Mouse (Mus musculus) hindbrain, embryonic 16.5 days (tissue): Measurements from ENCODE around the gene Adcyap1r1. TPM values are rescaled to one million over a fixed set of nuclear protein-coding genes. Genes with fewer than 3 reads are reported as not detected.

ENCODE experiments used
- ATAC-seq: fragments of 200-750 bp; cut with Nextera tagmentation; 2 replicates; pipeline ENCODE4 v1.8.0; 2017; ENCODE audit warnings: moderate TSS enrichment, moderate library complexity
- H3K27ac ChIP-seq: fragments of 300-500 bp; sonication (generic); 2 replicates; pipeline ENCODE4 v1.5.1; 2014; ENCODE audit warnings: low read depth, mild to moderate bottlenecking, control low read depth, low read length, moderate library complexity
- H3K27me3 ChIP-seq: fragments of 300-500 bp; sonication (generic); replicated peaks from 2 replicates; pipeline ENCODE4 v1.6.1; 2014; ENCODE audit warnings: low read length; ENCODE audit not compliant: control insufficient read depth, insufficient read depth
- H3K36me3 ChIP-seq: fragments of 300-500 bp; sonication (generic); 2 replicates; pipeline ENCODE4 v1.6.1; 2014; ENCODE audit warnings: mild to moderate bottlenecking, low read length, moderate library complexity, mixed read lengths; ENCODE audit not compliant: control insufficient read depth, insufficient read depth
- H3K4me1 ChIP-seq: fragments of 300-500 bp; sonication (generic); 2 replicates; pipeline ENCODE4 v1.6.1; 2014; ENCODE audit warnings: low read depth, low read length; ENCODE audit not compliant: control insufficient read depth, insufficient read depth
- H3K4me2 ChIP-seq: fragments of 300-500 bp; sonication (generic); 2 replicates; pipeline ENCODE4 v1.6.1; 2014; ENCODE audit warnings: mild to moderate bottlenecking, low read length, control low read depth, moderate library complexity
- H3K4me3 ChIP-seq: fragments of 300-500 bp; sonication (generic); 2 replicates; pipeline ENCODE4 v1.5.1; 2014; ENCODE audit warnings: mild to moderate bottlenecking, low read length, control low read depth, moderate library complexity
- H3K9ac ChIP-seq: fragments of 300-500 bp; sonication (generic); 2 replicates; pipeline ENCODE4 v1.6.1; 2014; ENCODE audit warnings: low read depth, mild to moderate bottlenecking, control low read depth, low read length, moderate library complexity
- H3K9me3 ChIP-seq: fragments of 300-500 bp; sonication (generic); 2 replicates; pipeline ENCODE4 v1.6.1; 2014; ENCODE audit warnings: mild to moderate bottlenecking, low read length, moderate library complexity; ENCODE audit not compliant: control insufficient read depth
- WGBS: fragments of 180-500 bp; shearing (Covaris S2); extraction: QIAGEN DNeasy Blood & Tissue Kit; methylation state at CpG from one replicate; pipeline ENCODE4 v1.1.7; 2014; 5-methylcytosine and 5-hydroxymethylcytosine counted together
- microRNA-seq: library from miRNA; unstranded; fragments of <30 nt; microRNA quantifications from one replicate; pipeline ENCODE4, GENCODE M21; 2017
- polyA plus RNA-seq: library from polyadenylated mRNA; unstranded; fragments of >200 nt; fragmentation: Nextera tagmentation; extraction: Ambion mirVana; gene quantifications from 2 replicates; pipeline ENCODE4 v1.2.1, GENCODE M21; 2015

Gene Adcyap1r1
- polyA plus RNA-seq, 1 experiment from 2014 or later, result 67.1 TPM

DNA sequence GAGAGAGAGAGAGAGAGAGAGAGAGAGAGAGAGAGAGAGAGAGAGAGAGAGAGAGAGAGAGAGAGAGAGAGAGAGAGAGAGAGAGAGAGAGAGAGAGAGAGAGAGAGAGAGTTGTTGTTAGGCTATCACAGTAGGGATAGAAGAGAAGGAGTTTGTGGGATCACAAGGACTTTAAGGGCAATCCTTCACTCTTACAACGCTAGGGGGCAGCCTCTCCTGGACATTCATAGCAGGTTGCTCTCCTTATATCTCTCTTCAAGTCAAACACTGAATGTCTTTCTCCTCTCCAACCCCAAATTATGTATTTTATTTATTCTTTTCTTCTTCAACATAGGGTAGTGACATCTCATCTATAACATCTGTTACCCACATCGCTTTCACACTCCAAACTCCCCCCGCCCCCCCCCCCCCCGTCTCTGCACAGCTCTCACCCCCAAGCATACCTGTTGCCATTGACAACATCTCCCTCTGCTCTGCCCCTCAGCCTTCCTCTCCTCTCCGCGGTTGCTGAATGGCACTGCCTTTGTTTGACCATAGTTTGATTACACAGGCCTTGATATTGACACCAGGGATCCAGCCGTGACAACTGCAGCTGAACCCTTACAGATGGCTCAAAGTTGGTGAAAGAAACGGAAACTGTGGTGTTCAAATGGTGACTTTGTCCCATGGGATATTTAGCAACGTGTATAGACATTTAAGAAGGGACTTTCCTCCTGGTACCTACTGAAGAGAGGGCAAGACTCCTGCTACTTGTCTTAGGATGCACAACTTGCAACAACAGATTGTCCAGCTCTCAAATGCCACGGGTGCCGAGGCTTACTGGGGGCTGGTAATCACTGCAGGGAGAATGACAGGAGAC, 68.7 kb downstream of the Adcyap1r1 start:
- H3K9me3 ChIP-seq, result no peaks in the 10 kb centered on the region
- peaks cover 2% of the 10 kb centered on the region; the same call in 1 of the 2 replicates for H3K4me1 ChIP-seq
- H3K9ac ChIP-seq, result no peak overlapping the region
- no peaks in the 10 kb centered on the region; the same call in 1 of the 2 replicates for H3K27me3 ChIP-seq
- no peak overlapping the region for H3K27ac ChIP-seq
- WGBS, result 21% methylated on average over 10 of the region's 11 CpGs
- peak; percentile 87 for ATAC-seq
- H3K4me2 ChIP-seq, result peak overlapping the region; percentile 46
- no peak overlapping the region; the same call in 1 of the 2 replicates for H3K4me3 ChIP-seq
- H3K36me3 ChIP-seq, result no peaks in the 10 kb centered on the region

DNA sequence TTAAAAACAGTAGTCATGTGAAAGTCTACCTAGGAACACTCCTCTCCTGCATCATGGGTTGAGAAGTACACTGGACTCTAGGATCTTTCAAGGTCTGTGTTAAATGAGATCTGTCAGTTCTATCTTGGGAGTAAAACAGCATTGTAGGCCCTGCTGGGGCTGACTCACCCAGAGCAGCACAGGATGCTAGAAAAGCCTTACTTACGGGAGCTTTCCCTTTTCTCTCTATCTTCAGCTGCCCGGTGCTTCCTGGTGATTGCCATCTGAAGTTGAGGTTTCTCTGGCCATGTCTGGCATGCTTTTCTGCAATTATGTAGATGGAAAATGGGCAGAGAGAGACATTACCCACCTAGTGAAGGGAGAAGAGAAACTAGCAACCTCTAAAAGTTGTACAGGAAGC, 84.7 kb downstream of the Adcyap1r1 start:
- no peak overlapping the region for H3K4me3 ChIP-seq
- peaks cover 4% of the 10 kb centered on the region for H3K4me1 ChIP-seq
- no peak for ATAC-seq
- no peak overlapping the region for H3K27ac ChIP-seq
- H3K36me3 ChIP-seq, result no peaks in the 10 kb centered on the region
- no peak overlapping the region for H3K9ac ChIP-seq
- WGBS, result 73% methylated on average over 2 of the region's 2 CpGs
- H3K9me3 ChIP-seq, result no peaks in the 10 kb centered on the region
- no peaks in the 10 kb centered on the region for H3K27me3 ChIP-seq
- no peak overlapping the region for H3K4me2 ChIP-seq

DNA sequence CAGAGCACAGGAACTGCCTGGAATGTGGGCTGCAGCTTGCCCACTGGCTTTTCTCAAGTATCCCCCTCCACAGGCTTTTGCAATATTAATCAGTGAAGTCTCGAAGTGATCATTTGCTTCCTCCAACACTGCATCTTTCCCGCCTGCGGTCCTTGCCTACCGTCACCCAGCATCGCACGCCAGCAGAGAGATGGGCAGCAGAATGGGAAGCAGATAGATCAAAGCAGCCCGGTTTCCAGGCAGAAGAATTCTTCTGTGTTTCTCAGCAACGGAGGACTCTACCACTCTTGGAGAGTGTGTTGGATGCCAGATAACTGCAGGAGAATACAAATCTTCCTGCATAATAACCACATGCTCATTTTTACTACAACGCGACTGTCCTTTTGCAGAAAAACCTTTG, 87.4 kb downstream of the Adcyap1r1 start:
- H3K4me1 ChIP-seq, result peaks cover 4% of the 10 kb centered on the region
- no peaks in the 10 kb centered on the region for H3K9me3 ChIP-seq
- no peaks in the 10 kb centered on the region for H3K27me3 ChIP-seq
- ATAC-seq, result peak; percentile 87
- WGBS, result 16% methylated on average over 10 of the region's 10 CpGs
- no peaks in the 10 kb centered on the region for H3K36me3 ChIP-seq
- no peak overlapping the region for H3K27ac ChIP-seq
- no peak overlapping the region for H3K4me3 ChIP-seq
- H3K9ac ChIP-seq, result no peak overlapping the region
- H3K4me2 ChIP-seq, result peak overlapping the region; percentile 45

DNA sequence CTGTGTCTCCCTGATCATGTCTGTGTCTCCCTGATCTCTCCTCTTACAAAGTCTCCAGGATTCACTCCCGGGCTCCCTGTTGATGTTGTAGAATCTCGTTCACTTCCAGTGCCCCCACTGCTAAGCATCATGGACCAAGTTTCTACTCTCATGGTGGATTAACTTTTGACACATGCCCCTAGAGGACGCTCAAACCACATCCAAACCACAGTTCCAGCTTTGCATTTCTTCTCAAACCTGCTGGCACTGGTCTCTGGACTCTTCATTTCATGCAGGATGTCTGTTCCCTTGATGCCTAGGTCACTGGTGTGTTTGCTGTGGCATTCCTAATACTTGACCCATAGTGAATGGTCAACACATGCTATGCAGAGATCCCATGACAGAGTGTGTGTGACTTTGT, 90.6 kb downstream of the Adcyap1r1 start:
- Histone ChIP-seq H3K27ac (no peak overlapping the region), H3K4me1 (peaks cover 4% of the 10 kb centered on the region)
- 58% methylated on average over 3 of the region's 3 CpGs for WGBS

DNA sequence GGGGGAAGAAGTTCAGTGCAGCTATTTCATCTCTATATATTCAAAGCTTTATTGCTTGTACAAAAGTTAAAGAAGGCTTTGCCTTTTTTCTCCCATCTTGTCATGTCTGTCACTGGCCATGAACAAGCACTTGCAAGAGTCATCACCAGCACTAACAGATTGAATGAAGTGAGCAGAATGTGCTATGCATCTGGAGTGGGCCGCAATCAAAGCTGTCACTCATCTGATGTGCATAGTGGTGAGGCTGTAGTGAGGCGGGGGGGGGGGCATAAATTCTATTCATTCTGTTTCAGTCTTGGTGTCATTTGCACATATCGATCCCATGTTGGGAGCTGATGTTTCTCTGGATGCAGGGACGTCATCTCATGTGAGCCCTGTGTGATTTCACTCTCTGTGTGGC, 91.6 kb downstream of the Adcyap1r1 start:
- Histone ChIP-seq H3K4me3 (no peak overlapping the region), H3K4me1 (peaks cover 4% of the 10 kb centered on the region), H3K27me3 (no peaks in the 10 kb centered on the region), H3K9ac (no peak overlapping the region), H3K9me3 (no peaks in the 10 kb centered on the region), H3K36me3 (no peaks in the 10 kb centered on the region), H3K4me2 (no peak overlapping the region), H3K27ac (no peak overlapping the region)
- no peak for ATAC-seq
- 82% methylated on average over 4 of the region's 4 CpGs for WGBS

More for the DNA sequence above, 90.6 kb downstream of the Adcyap1r1 start:
- Histone ChIP-seq H3K4me3 (no peak overlapping the region), H3K9me3 (no peaks in the 10 kb centered on the region), H3K4me2 (no peak overlapping the region), H3K27me3 (no peaks in the 10 kb centered on the region), H3K36me3 (no peaks in the 10 kb centered on the region), H3K9ac (no peak overlapping the region)
- ATAC-seq, result no peak

DNA sequence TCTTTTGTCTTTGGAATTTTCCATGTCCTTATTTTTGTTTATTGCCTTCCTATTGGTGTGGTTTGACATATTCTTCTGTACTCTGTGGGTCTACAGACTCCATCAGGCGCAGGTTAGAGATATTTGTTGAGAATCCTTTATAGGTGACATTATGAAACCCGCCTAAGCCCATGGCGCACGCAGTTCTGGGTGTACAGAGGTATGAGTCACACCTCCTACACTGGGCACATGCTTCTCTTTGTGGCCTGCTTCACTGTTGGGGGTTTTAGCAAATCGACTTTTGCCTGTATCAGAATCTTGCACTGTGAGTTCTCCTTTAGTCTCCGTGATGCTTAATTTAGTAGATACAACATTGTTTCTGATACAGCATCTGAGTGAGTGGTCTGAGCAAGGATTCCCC, 97.4 kb downstream of the Adcyap1r1 start:
- H3K9ac ChIP-seq, result no peak overlapping the region
- no peaks in the 10 kb centered on the region for H3K36me3 ChIP-seq
- no peak overlapping the region for H3K4me2 ChIP-seq
- H3K27ac ChIP-seq, result no peak overlapping the region
- 93% methylated on average over 6 of the region's 6 CpGs for WGBS
- H3K27me3 ChIP-seq, result no peaks in the 10 kb centered on the region
- no peak for ATAC-seq
- no peaks in the 10 kb centered on the region for H3K4me1 ChIP-seq
- no peak overlapping the region for H3K4me3 ChIP-seq
- no peaks in the 10 kb centered on the region for H3K9me3 ChIP-seq

DNA sequence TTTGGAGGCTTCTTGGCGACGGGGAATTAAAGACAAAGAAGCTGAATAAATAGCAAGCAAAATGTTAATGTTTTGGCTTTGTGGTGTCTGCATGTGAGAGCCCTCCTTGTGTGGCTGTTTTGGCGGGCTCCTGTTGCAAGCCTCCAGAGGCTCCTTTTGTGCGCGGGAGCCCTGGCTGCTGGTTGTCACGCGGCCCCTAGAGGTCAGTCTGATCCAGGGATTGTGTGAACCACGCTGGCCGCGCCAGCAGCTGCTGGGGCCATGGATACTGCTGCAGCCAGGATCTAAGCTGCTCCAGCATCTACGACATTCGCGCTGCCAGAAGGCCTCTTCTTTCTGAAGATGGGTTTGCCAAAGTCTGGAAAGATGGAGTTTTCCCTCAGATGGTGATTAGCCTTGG, 99.1 kb downstream of the Adcyap1r1 start:
- H3K9ac ChIP-seq, result no peak overlapping the region
- H3K4me3 ChIP-seq, result no peak overlapping the region
- no peak overlapping the region for H3K4me2 ChIP-seq
- H3K27me3 ChIP-seq, result no peaks in the 10 kb centered on the region
- H3K36me3 ChIP-seq, result no peaks in the 10 kb centered on the region
- no peak overlapping the region for H3K27ac ChIP-seq
- peak; percentile 50; the same call in 1 of the 2 replicates for ATAC-seq
- H3K4me1 ChIP-seq, result no peaks in the 10 kb centered on the region
- no peaks in the 10 kb centered on the region for H3K9me3 ChIP-seq
- WGBS, result 38% methylated on average over 13 of the region's 13 CpGs

Small RNA genes lying within 50 kb of the gene (microRNA-seq; reads per million reads assigned to microRNA genes)
- gene Gm44352, result not detected

Other genes starting within 250 kb of the Adcyap1r1 start
- gene Mindy4, start 248.6 kb upstream of the Adcyap1r1 start, polyA plus RNA-seq, result 13.0 and 13.5 TPM in 2 replicates
- gene Aqp1, start 115.5 kb upstream of the Adcyap1r1 start, polyA plus RNA-seq, result 27.6 and 30.9 TPM in 2 replicates
- not detected in 2 replicates for gene Ghrhr, start 75.7 kb upstream of the Adcyap1r1 start, polyA plus RNA-seq
- 33.5 and 39.9 TPM in 2 replicates for gene Neurod6, start 229.3 kb downstream of the Adcyap1r1 start, polyA plus RNA-seq